Mouse (Mus musculus) brain, embryonic 14.5 days (tissue): ENCODE data around the gene Ube4a.

Source experiments
- CTCF ChIP-seq: fragments of 200-500 bp; IDR thresholded peaks from 2 replicates; pipeline ENCODE4 v1.5.1; 2012; ENCODE audit warnings: inconsistent platforms, mild to moderate bottlenecking, moderate library complexity, borderline replicate concordance; ENCODE audit not compliant: insufficient read depth, insufficient read length; ENCODE audit errors: extremely low read depth
- POLR2A ChIP-seq: fragments of 200-500 bp; IDR thresholded peaks from 2 replicates; pipeline ENCODE4 v1.6.1; 2012; ENCODE audit warnings: mild to moderate bottlenecking, inconsistent platforms, borderline replicate concordance; ENCODE audit not compliant: poor library complexity, insufficient read depth, insufficient read length, severe bottlenecking; ENCODE audit errors: extremely low read depth

GRCm38 (mm10) chr9:45014879-45015278, 49.5 kb upstream of the Ube4a start:
- TF ChIP-seq CTCF (no peak), POLR2A (no peak)
